Mouse (Mus musculus) cerebellum, adult 2 months (tissue): ENCODE data around the gene Slc9a3r1. TPM values are rescaled to one million over a fixed set of nuclear protein-coding genes. Genes with fewer than 3 reads are reported as not detected.

ENCODE experiments used
- DNase-seq, 2 experiments: peaks; one replicate each; pipeline ENCODE4 v3.0.0; 2021
- H3K27ac ChIP-seq: fragments of 200-500 bp; 2 replicates; pipeline ENCODE4 v1.5.1; 2012; ENCODE audit warnings: low read length, control low read depth, inconsistent platforms; ENCODE audit not compliant: insufficient read depth
- H3K27me3 ChIP-seq: fragments of 200-500 bp; 2 replicates; pipeline ENCODE4 v1.6.1; 2012; ENCODE audit warnings: inconsistent platforms, mild to moderate bottlenecking, low read length, moderate library complexity; ENCODE audit not compliant: control insufficient read depth, insufficient read depth
- H3K4me1 ChIP-seq: fragments of 200-500 bp; 2 replicates; pipeline ENCODE4 v1.6.1; 2011; ENCODE audit warnings: low read length; ENCODE audit not compliant: control insufficient read depth, insufficient read depth
- H3K4me3 ChIP-seq: fragments of 200-500 bp; replicated peaks from 2 replicates; pipeline ENCODE3; 2011; ENCODE audit warnings: mild to moderate bottlenecking, low read depth, low read length, control low read depth; ENCODE audit not compliant: insufficient read depth
- CTCF ChIP-seq: fragments of 200-500 bp; IDR thresholded peaks from 2 replicates; pipeline ENCODE4 v1.5.1; 2011; ENCODE audit warnings: low read depth, mild to moderate bottlenecking, control low read depth, low read length, moderate library complexity, borderline replicate concordance; ENCODE audit not compliant: insufficient read depth
- POLR2A ChIP-seq: fragments of 200-500 bp; IDR thresholded peaks from 2 replicates; pipeline ENCODE4 v1.6.1; 2011; ENCODE audit warnings: low read length, control low read depth, borderline replicate concordance; ENCODE audit not compliant: insufficient read depth
- WGBS: fragments of 180-500 bp; shearing (Covaris S2); methylation state at CpG from one replicate; pipeline ENCODE4 v1.1.7; 2018; 5-methylcytosine and 5-hydroxymethylcytosine counted together
- polyA plus RNA-seq: library from polyadenylated mRNA; depleted of rRNA; stranded (reverse); fragments of >200 nt; gene quantifications from 2 replicates; pipeline ENCODE4 v1.2.3, GENCODE M21; 2012

The Slc9a3r1 gene
- polyA plus RNA-seq, 1 experiment, result 87.2 TPM

GRCm38 (mm10) chr11:115177559-115178195 is 14.5 kb downstream of the Slc9a3r1 start:
- Histone ChIP-seq H3K27me3 (no peaks in the 10 kb centered on the region), H3K4me3 (no peak overlapping the region), H3K4me1 (peaks cover 16% of the 10 kb centered on the region), H3K27ac (no peak overlapping the region)
- TF ChIP-seq POLR2A (no peak), CTCF (no peak)
- DNase-seq, result no peak
- WGBS, result 47% methylated on average over 10 of the region's 10 CpGs

DNA sequence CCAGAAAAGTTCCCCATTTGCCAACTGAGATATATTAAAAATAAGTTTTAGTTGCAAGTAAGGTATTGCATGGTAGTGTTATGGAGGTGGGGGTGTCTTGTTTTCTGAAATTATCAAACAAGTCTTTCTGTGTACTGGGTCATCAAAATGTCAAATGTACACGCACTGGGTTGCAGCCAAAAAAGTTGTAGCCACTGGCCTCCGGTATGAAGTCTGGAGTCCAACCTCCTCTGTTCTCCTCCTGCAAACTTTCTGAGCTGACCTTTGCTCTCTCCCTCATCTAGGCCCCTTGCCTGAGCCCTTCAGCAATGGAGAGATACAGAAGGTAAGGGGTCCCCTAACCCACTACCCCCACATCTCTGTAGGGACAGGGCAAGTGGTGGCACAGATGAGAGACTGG is 15.6 kb downstream of the Slc9a3r1 start:
- Histone ChIP-seq H3K4me3 (no peak overlapping the region), H3K4me1 (peaks cover 13% of the 10 kb centered on the region), H3K27ac (no peak overlapping the region), H3K27me3 (no peaks in the 10 kb centered on the region)
- WGBS, result 27% methylated on average over 2 of the region's 2 CpGs
- DNase-seq, result no peak
- no peak for TF ChIP-seq POLR2A
- no peak for TF ChIP-seq CTCF

DNA sequence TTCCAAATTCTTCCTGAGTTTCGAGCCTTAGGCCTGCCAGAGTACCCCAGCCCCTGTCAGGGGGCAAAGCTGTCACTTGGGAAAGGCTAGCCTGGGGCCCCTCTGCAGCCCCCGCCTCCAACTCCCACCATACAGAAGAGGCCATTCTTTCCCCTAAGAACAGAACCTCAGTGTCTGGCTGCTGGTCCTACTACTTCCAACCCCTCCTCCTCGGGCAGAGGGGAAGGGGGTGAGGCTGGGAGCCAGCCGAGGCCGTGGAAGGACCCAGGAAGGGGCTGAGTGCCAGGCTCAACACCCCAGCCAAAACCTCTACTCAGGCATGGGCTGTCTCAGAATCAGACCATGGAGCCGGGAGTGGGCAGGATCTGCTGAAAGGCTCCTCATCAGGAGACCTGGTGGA is 16.1 kb downstream of the Slc9a3r1 start:
- no peak for DNase-seq
- Histone ChIP-seq H3K4me1 (peaks cover 9% of the 10 kb centered on the region), H3K27ac (no peak overlapping the region), H3K4me3 (no peak overlapping the region), H3K27me3 (no peaks in the 10 kb centered on the region)
- TF ChIP-seq POLR2A, result no peak
- no peak for TF ChIP-seq CTCF
- WGBS, result 20% methylated on average over 6 of the region's 6 CpGs

DNA sequence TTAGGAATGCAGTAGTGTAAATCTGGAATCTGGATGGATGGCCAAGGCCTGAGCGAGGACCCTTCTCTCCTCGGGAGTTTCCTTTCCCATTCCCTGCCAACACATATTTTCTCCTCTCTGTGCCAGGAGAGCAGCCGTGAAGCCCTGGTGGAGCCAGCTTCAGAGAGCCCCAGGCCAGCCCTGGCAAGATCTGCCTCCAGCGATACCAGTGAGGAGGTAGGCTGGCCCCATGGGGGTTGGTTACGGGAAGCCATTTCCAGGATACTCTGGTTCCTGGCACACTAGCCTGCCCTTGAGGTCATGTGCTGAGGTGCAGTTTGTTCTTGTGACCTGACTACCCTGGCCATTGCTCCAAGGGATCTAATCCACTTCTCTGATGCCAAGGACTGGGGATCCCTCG is 16.7 kb downstream of the Slc9a3r1 start:
- no peaks in the 10 kb centered on the region for H3K27me3 ChIP-seq
- H3K4me1 ChIP-seq, result peaks cover 3% of the 10 kb centered on the region
- DNase-seq, result no peak
- H3K4me3 ChIP-seq, result no peak overlapping the region
- TF ChIP-seq POLR2A (no peak), CTCF (no peak)
- 12% methylated on average over 6 of the region's 6 CpGs for WGBS
- peak overlapping the region; percentile 32; the same call in 1 of the 2 replicates for H3K27ac ChIP-seq

DNA sequence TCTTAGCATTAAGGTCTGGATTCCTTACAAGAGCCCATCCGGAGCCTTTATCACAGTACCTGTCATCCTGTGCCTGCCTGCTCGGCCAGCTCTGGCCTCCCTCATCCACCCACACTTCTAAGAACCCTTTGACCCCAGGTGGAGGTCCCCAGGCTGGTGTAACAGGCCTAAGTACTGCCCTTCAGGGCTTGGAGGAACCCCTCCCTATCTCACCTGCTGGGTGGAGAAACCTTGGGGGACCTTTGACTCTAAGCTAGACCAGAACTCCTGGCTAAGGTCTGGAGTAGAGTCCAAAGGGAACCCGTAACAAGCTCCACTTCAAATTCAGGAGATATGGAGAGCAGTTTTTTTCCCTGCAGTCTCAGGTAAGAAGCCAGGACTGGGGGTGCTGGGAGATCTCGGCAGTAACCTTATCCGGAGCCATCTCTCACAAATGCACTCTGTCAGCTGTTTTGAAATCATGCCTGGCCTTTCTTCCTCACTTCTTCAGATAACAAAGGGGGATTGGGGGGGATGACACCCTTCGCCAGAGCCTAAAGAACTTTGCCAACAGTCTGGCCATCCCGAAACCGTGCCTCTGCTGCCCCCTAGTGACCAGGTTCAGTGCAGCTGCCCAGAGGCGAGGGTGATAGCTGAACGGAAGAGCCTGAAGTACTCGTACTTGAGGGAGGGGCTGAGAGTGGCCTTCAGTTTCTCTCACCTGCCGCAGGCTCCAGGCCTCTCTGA is 18.9 kb downstream of the Slc9a3r1 start:
- TF ChIP-seq CTCF (peak; percentile 94), POLR2A (no peak)
- 24% methylated on average over 12 of the region's 12 CpGs for WGBS
- Histone ChIP-seq H3K27ac (no peak overlapping the region), H3K4me3 (no peak overlapping the region), H3K27me3 (no peaks in the 10 kb centered on the region), H3K4me1 (peaks cover 3% of the 10 kb centered on the region; the same call in 1 of the 2 replicates)
- peak; percentile 76 to 88 for DNase-seq

GRCm38 (mm10) chr11:115184973-115185372 is 21.8 kb downstream of the Slc9a3r1 start:
- 51% methylated on average over 4 of the region's 4 CpGs for WGBS
- TF ChIP-seq POLR2A, result no peak
- no peak for TF ChIP-seq CTCF
- no peak overlapping the region for H3K4me3 ChIP-seq
- H3K4me1 ChIP-seq, result peaks cover 7% of the 10 kb centered on the region
- DNase-seq, result no peak
- H3K27me3 ChIP-seq, result no peaks in the 10 kb centered on the region
- H3K27ac ChIP-seq, result no peak overlapping the region

DNA sequence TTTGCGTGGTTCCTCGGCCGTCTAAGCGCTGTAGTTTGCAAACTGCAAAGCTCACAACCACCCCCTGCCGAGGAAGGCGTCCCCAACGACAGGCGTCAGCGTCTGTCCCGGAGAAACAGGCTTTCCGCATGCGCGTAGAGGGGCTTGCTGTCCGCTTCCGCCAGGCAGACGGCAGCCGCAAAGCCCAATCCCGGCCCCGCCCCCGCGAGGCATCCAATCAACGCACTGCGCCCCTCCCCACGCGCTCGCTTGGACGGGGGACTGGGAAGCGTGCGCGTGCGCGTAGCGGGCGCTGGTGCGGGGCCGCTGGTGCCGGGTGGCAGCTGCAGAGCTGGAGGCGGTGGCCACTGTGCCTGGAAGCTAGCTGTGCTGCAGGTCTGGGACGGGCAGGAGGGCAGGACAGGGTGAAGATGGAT is 24.1 kb downstream of the Slc9a3r1 start, which contains the start of gene Tmem104:
TSS of gene Tmem104 (plus strand) at position 264 of the 416 bp plus-strand sequence.
- H3K27ac ChIP-seq, result peak within 1 kb of the TSS; percentile 31
- DNase-seq, result peak; percentile 99
- H3K4me3 ChIP-seq, result peak within 1 kb of the TSS; percentile 73
- under 1% methylated on average over 39 of the region's 39 CpGs for WGBS
- TF ChIP-seq CTCF (no peak), POLR2A (peak; percentile 95)
- H3K4me1 ChIP-seq, result peaks cover 7% of the 10 kb centered on the region
- H3K27me3 ChIP-seq, result no peaks in the 10 kb centered on the region

DNA sequence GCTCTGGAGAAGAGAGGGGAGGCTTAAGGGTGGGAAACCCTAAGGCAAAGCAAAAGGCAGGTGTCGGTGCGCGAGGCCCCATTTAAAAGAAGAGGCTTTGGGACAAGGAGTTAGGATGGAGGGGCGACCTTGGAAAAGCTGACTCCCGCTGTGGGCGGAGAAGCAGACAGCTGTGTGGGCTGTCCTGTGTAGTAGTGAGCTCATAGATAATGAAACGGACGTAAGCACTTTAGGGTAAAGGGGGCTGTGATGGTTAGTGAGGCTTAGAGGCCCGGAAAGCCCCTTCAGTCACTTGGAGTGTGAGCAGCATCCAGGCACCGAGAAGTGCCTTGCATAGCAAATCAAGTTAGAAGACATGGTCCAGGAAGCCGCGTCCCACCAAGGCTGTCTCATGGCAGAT is 24.6 kb downstream of the Slc9a3r1 start, which contains the start of gene Nat9:
TSS of gene Nat9 (minus strand) at position 167 of the 400 bp plus-strand sequence.
- WGBS, result 6% methylated on average over 12 of the region's 12 CpGs
- no peaks in the 10 kb centered on the region for H3K27me3 ChIP-seq
- DNase-seq, result no peak
- peaks cover 7% of the 10 kb centered on the region for H3K4me1 ChIP-seq
- TF ChIP-seq CTCF (no peak), POLR2A (no peak)
- H3K4me3 ChIP-seq, result peak within 1 kb of the TSS; percentile 73
- H3K27ac ChIP-seq, result peak within 1 kb of the TSS; percentile 31
